Mouse (Mus musculus) liver, embryonic 13.5 days (tissue): ENCODE results near the gene Tulp4. TPM values are rescaled to one million over a fixed set of nuclear protein-coding genes. Genes with fewer than 3 reads are reported as not detected.
A peak's percentile ranks its signal among the peaks of the same experiment; 100 is the strongest.

Experiments
- ATAC-seq: fragments of 200-750 bp; cut with Nextera tagmentation; 2 replicates; pipeline ENCODE4 v1.8.0; 2017; ENCODE audit warnings: low read depth, mild to moderate bottlenecking, moderate number of reproducible peaks, moderate library complexity
- DNase-seq: peaks from one replicate; pipeline ENCODE4 v3.0.0; 2022
- H3K27ac ChIP-seq: fragments of 300-500 bp; sonication (generic); 2 replicates; pipeline ENCODE4 v1.5.1; 2015; ENCODE audit warnings: moderate library complexity, mild to moderate bottlenecking, inconsistent platforms
- H3K27me3 ChIP-seq: fragments of 300-500 bp; sonication (generic); 2 replicates; pipeline ENCODE4 v1.6.1; 2015; ENCODE audit warnings: mild to moderate bottlenecking, inconsistent platforms
- H3K36me3 ChIP-seq: fragments of 300-500 bp; sonication (generic); 2 replicates; pipeline ENCODE4 v1.6.1; 2015; ENCODE audit warnings: mild to moderate bottlenecking, inconsistent platforms
- H3K4me1 ChIP-seq: fragments of 300-500 bp; sonication (generic); replicated peaks from 2 replicates; pipeline ENCODE4 v1.6.1; 2015; ENCODE audit warnings: inconsistent platforms
- H3K4me2 ChIP-seq: fragments of 300-500 bp; sonication (generic); 2 replicates; pipeline ENCODE4 v1.6.1; 2015; ENCODE audit warnings: inconsistent platforms, mild to moderate bottlenecking, moderate library complexity
- H3K4me3 ChIP-seq: fragments of 300-500 bp; sonication (generic); replicated peaks from 2 replicates; pipeline ENCODE4 v1.5.1; 2015; ENCODE audit warnings: mild to moderate bottlenecking, inconsistent platforms
- H3K9ac ChIP-seq: fragments of 300-500 bp; sonication (generic); 2 replicates; pipeline ENCODE4 v1.6.1; 2015; ENCODE audit warnings: mild to moderate bottlenecking, inconsistent platforms
- H3K9me3 ChIP-seq: fragments of 300-500 bp; sonication (generic); replicated peaks from 2 replicates; pipeline ENCODE4 v1.6.1; 2016; ENCODE audit warnings: inconsistent platforms
- WGBS: fragments of 180-500 bp; shearing (Covaris S2); methylation state at CpG from one replicate; pipeline ENCODE4 v1.1.7; 2015; ENCODE audit not compliant: insufficient replicate concordance; 5-methylcytosine and 5-hydroxymethylcytosine counted together
- polyA plus RNA-seq: library from polyadenylated mRNA; unstranded; fragments of >200 nt; fragmentation: Nextera tagmentation; extraction: Ambion mirVana; gene quantifications from 2 replicates; pipeline ENCODE4 v1.2.1, GENCODE M21; 2015

Gene Tulp4
- polyA plus RNA-seq, 1 experiment from 2014 or later = 40.1 TPM

DNA sequence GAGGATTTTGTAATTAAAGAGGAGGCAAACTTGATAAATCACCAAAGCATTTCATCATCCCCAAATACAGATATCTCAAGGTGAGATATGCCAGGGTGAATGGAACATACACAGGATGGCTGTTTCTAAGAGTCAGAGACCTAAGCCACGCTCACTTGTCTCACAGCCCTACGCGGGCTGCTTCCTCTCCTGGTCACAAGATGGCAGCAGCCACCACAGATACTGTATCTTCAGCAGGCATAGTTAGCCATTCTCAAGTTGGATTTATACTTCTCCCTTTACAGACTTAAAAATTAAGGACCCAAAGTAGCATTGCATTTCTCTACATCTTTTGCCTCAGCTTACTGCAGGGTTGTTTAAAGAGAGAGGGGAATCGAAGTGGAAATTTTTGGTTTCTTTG, 8.4 kb upstream of the Tulp4 start:
- 36% methylated on average over 4 of the region's 4 CpGs for WGBS
- ATAC-seq = no peak

GRCm38 (mm10) chr17:6102287-6102686, 4.0 kb upstream of the Tulp4 start:
- Histone ChIP-seq H3K27ac (no peak overlapping the region), H3K4me1 (peaks cover 9% of the 10 kb centered on the region), H3K9ac (no peak overlapping the region), H3K27me3 (peaks cover 20% of the 10 kb centered on the region), H3K4me3 (no peak overlapping the region), H3K4me2 (no peak overlapping the region), H3K9me3 (no peaks in the 10 kb centered on the region), H3K36me3 (no peaks in the 10 kb centered on the region)
- DNase-seq (no peak), ATAC-seq (no peak)
- WGBS = 83% methylated on average over 3 of the region's 3 CpGs

More for the DNA sequence above, 8.4 kb upstream of the Tulp4 start:
- no peak overlapping the region for H3K4me3 ChIP-seq
- no peaks in the 10 kb centered on the region for H3K27me3 ChIP-seq
- H3K9me3 ChIP-seq = no peaks in the 10 kb centered on the region
- H3K4me1 ChIP-seq = no peaks in the 10 kb centered on the region
- peak; percentile 18 for DNase-seq
- no peak overlapping the region for H3K27ac ChIP-seq
- H3K36me3 ChIP-seq = no peaks in the 10 kb centered on the region
- no peak overlapping the region for H3K4me2 ChIP-seq
- no peak overlapping the region for H3K9ac ChIP-seq

DNA sequence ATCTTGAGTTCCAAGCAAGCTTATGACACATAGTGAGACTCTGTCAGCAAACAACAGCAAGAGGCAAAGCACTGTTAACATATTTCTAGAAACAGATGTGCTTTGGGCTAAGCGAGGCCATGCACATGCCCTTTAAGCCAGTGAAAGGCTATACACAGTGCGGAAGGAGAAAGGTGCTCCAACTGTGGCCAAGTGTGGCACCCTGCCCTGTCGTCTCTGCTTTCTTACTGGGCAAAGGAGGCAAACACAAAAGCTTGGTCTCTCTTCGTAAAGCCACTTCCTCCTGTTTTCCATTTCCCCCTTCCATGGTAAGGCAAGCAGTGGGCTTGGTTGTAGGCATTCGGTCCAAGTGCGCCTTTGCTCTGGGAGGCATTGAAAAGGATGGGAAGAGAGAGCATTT, 2.7 kb upstream of the Tulp4 start:
- H3K9me3 ChIP-seq = no peaks in the 10 kb centered on the region
- H3K27me3 ChIP-seq = peaks cover 33% of the 10 kb centered on the region
- DNase-seq (no peak), ATAC-seq (no peak)
- H3K27ac ChIP-seq = no peak overlapping the region
- 55% methylated on average over 6 of the region's 6 CpGs for WGBS
- no peak overlapping the region for H3K4me2 ChIP-seq
- no peak overlapping the region for H3K4me3 ChIP-seq
- no peak overlapping the region for H3K9ac ChIP-seq
- H3K36me3 ChIP-seq = no peaks in the 10 kb centered on the region
- peaks cover 19% of the 10 kb centered on the region for H3K4me1 ChIP-seq

DNA sequence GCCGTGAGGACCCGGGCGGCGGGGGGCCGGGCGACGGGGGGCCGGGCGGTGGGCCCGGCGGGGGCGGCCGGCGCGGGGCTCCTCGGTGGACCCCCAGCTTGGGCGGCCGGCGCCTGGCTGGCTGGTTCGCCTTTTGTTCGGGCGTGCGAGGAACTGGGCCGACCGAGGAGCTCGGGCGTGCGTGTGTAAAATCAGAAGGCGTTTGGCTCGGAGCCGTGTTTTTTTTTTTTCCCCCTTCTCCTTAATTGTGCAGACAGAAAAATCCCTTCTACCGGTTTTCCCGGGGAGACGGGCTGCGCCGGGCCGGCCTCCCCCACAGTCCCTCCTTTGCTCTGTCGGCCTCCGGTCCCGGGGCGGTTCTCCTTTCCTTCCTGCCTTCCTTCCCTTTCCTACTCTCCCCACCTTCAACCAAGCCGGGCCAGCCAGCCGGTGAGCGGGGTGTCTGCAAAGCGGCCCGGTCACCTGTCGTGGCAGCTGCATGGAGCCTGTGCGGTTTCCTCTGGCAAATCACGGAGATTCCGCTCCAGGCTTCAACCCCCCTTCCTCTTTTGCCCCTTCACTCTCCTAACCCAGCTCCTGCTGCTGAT, 871 bp downstream of the Tulp4 start:
- ATAC-seq (no peak; the same call in 1 of the 2 replicates), DNase-seq (peak; percentile 26)
- under 1% methylated on average over 50 of the region's 50 CpGs for WGBS

GRCm38 (mm10) chr17:6108175-6108574, 1.9 kb downstream of the Tulp4 start:
- Histone ChIP-seq H3K9ac (0 out of 2 replicates have a peak overlapping the region, but pooled peaks have one; percentile 93), H3K27ac (no peak overlapping the region), H3K9me3 (no peaks in the 10 kb centered on the region), H3K4me2 (peak overlapping the region; percentile 98), H3K4me3 (peak overlapping the region; percentile 88), H3K36me3 (no peaks in the 10 kb centered on the region), H3K27me3 (peaks cover 32% of the 10 kb centered on the region), H3K4me1 (peaks cover 19% of the 10 kb centered on the region)
- WGBS = 79% methylated on average over 7 of the region's 7 CpGs
- ATAC-seq (no peak), DNase-seq (no peak)

More for the DNA sequence above, 871 bp downstream of the Tulp4 start:
- Histone ChIP-seq H3K27me3 (peaks cover 33% of the 10 kb centered on the region), H3K4me2 (peak overlapping the region; percentile 98), H3K9me3 (no peaks in the 10 kb centered on the region), H3K36me3 (no peaks in the 10 kb centered on the region), H3K4me1 (peaks cover 19% of the 10 kb centered on the region), H3K9ac (peak overlapping the region; percentile 93), H3K4me3 (peak overlapping the region; percentile 88), H3K27ac (peak overlapping the region; percentile 73)

DNA sequence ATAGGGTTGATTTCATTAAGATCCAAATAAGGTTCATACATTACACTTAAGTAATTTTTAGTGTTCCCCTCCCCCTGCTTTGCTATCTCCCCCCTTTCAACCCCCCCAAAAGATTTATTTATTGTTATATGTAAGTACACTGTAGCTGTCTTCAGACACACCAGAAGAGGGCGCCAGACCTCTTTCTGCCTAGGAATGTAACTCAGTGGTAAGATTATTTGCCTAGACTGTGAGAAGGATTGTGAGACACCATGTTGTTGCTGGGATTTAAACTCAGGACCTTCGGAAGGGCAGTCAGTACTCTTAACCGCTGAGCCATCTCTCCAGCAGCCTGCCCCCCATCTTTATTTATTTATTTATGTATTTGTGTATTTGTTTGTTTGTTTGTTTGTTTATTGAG, 4.7 kb downstream of the Tulp4 start:
- Histone ChIP-seq H3K9ac (no peak overlapping the region), H3K4me1 (peaks cover 14% of the 10 kb centered on the region), H3K4me2 (no peak overlapping the region), H3K36me3 (no peaks in the 10 kb centered on the region), H3K27ac (no peak overlapping the region), H3K27me3 (peaks cover 15% of the 10 kb centered on the region), H3K4me3 (no peak overlapping the region), H3K9me3 (no peaks in the 10 kb centered on the region)
- 72% methylated on average over 3 of the region's 3 CpGs for WGBS
- DNase-seq = no peak
- ATAC-seq = no peak

GRCm38 (mm10) chr17:6113653-6114052, 7.4 kb downstream of the Tulp4 start:
- H3K4me1 ChIP-seq = no peaks in the 10 kb centered on the region
- no peaks in the 10 kb centered on the region for H3K27me3 ChIP-seq
- no peak overlapping the region for H3K9ac ChIP-seq
- no peaks in the 10 kb centered on the region for H3K9me3 ChIP-seq
- 69% methylated on average over 6 of the region's 6 CpGs for WGBS
- H3K36me3 ChIP-seq = no peaks in the 10 kb centered on the region
- DNase-seq (no peak), ATAC-seq (no peak)
- no peak overlapping the region for H3K4me2 ChIP-seq
- H3K27ac ChIP-seq = no peak overlapping the region
- H3K4me3 ChIP-seq = no peak overlapping the region

- H3K27me3 ChIP-seq = no peaks in the 10 kb centered on the region
- no peak for ATAC-seq
Observed at GRCm38 (mm10) chr17:6115085-6115484, 8.8 kb downstream of the Tulp4 start.

DNA sequence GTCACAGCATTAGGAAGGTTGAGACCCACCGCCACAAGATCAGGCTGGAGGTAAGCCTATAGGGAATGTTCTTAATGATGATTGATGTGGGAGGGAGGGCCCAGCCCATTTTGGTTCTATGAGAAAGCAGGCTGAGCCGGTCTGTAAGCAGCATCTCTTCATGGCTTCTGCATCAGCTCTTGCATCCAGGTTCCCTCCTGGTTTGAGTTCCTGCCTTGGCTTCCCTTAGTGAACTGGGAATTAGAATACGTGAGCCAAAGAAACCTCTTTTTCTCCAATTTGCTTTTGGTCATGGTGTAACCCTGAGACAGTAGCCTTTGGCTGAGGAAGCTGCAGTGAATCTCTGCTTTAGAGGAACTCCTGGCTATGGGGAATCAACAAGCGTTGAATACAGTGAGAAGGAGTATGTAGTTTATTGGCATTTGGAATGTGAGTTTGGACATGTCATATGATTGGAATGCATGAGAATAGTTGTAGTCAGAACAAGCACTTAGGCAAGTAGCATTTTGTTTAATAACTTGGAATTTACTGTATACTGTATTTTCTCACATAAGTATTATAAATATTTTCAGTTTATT, 11.0 kb downstream of the Tulp4 start:
- Histone ChIP-seq H3K4me1 (no peaks in the 10 kb centered on the region), H3K36me3 (0 out of 2 replicates have a peak, but pooled peaks cover 4% of the 10 kb centered on the region), H3K27ac (no peak overlapping the region), H3K9ac (no peak overlapping the region), H3K4me2 (no peak overlapping the region), H3K27me3 (no peaks in the 10 kb centered on the region), H3K9me3 (no peaks in the 10 kb centered on the region), H3K4me3 (no peak overlapping the region)
- DNase-seq (no peak), ATAC-seq (no peak)
- 72% methylated on average over 4 of the region's 4 CpGs for WGBS

More at GRCm38 (mm10) chr17:6115085-6115484, 8.8 kb downstream of the Tulp4 start:
- H3K4me2 ChIP-seq = no peak overlapping the region
- H3K9me3 ChIP-seq = no peaks in the 10 kb centered on the region
- WGBS = 74% methylated on average over 9 of the region's 9 CpGs
- H3K36me3 ChIP-seq = no peaks in the 10 kb centered on the region
- H3K4me3 ChIP-seq = no peak overlapping the region
- H3K4me1 ChIP-seq = no peaks in the 10 kb centered on the region
- DNase-seq = no peak
- no peak overlapping the region for H3K9ac ChIP-seq
- H3K27ac ChIP-seq = no peak overlapping the region

- 0 out of 2 replicates have a peak, but pooled peaks cover 11% of the 10 kb centered on the region for H3K36me3 ChIP-seq
- H3K4me2 ChIP-seq = no peak overlapping the region
- WGBS = 76% methylated on average over 3 of the region's 3 CpGs
- DNase-seq = no peak
- no peaks in the 10 kb centered on the region for H3K27me3 ChIP-seq
- no peaks in the 10 kb centered on the region for H3K4me1 ChIP-seq
- H3K9ac ChIP-seq = no peak overlapping the region
- H3K9me3 ChIP-seq = no peaks in the 10 kb centered on the region
- ATAC-seq = no peak
- no peak overlapping the region for H3K27ac ChIP-seq
- H3K4me3 ChIP-seq = no peak overlapping the region
Observed at GRCm38 (mm10) chr17:6117917-6118316, 11.7 kb downstream of the Tulp4 start.

- Histone ChIP-seq H3K4me1 (no peaks in the 10 kb centered on the region), H3K4me2 (no peak overlapping the region), H3K9ac (no peak overlapping the region), H3K27ac (no peak overlapping the region), H3K4me3 (no peak overlapping the region), H3K27me3 (no peaks in the 10 kb centered on the region), H3K36me3 (0 out of 2 replicates have a peak, but pooled peaks cover 11% of the 10 kb centered on the region), H3K9me3 (no peaks in the 10 kb centered on the region)
- ATAC-seq = no peak
- WGBS = 69% methylated on average over 4 of the region's 4 CpGs
- no peak for DNase-seq
Observed at GRCm38 (mm10) chr17:6118861-6119260, 12.6 kb downstream of the Tulp4 start.

DNA sequence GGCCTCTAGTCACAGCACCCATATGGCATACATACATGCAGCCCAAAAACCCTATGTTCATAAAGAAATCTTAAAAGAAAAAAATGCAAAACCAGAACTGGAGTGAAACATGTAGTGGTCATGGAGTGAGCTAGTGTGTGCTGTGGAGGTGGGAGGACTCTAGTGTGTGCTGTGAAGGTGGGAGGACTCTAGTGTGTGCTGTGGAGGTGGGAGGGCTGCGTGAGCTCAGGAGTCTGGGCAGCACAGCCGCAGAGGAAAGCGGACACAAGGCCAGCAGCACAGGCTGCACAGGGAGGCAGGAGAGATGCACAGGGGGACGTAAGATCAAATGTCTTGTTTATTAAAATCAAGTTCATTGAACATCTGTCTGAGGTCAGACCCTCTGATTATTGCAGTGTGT, 17.5 kb downstream of the Tulp4 start:
- Histone ChIP-seq H3K4me1 (no peaks in the 10 kb centered on the region), H3K9ac (no peak overlapping the region), H3K4me3 (no peak overlapping the region), H3K4me2 (no peak overlapping the region), H3K9me3 (no peaks in the 10 kb centered on the region), H3K27ac (no peak overlapping the region), H3K27me3 (no peaks in the 10 kb centered on the region), H3K36me3 (0 out of 2 replicates have a peak, but pooled peaks cover 11% of the 10 kb centered on the region)
- 76% methylated on average over 4 of the region's 4 CpGs for WGBS
- DNase-seq = no peak
- no peak for ATAC-seq
